Mouse (Mus musculus) limb, embryonic 15.5 days (tissue): ENCODE data around the gene Dnah2. TPM values are rescaled to one million over a fixed set of nuclear protein-coding genes. Genes with fewer than 3 reads are reported as not detected.

Experiments
- ATAC-seq: fragments of 200-750 bp; cut with Nextera tagmentation; 2 replicates; pipeline ENCODE4 v1.8.0; 2017; ENCODE audit warnings: low read depth, moderate TSS enrichment; ENCODE audit not compliant: insufficient number of reproducible peaks, low FRiP score, low TSS enrichment
- H3K27ac ChIP-seq: fragments of 300-500 bp; sonication (generic); 2 replicates; pipeline ENCODE4 v1.5.1; 2015; ENCODE audit warnings: moderate library complexity, mild to moderate bottlenecking, inconsistent platforms
- H3K27me3 ChIP-seq: fragments of 300-500 bp; sonication (generic); 2 replicates; pipeline ENCODE4 v1.6.1; 2015; ENCODE audit warnings: inconsistent platforms
- H3K36me3 ChIP-seq: fragments of 300-500 bp; sonication (generic); 2 replicates; pipeline ENCODE4 v1.6.1; 2015; ENCODE audit warnings: inconsistent platforms
- H3K4me1 ChIP-seq: fragments of 300-500 bp; sonication (generic); 2 replicates; pipeline ENCODE4 v1.6.1; 2015; ENCODE audit warnings: inconsistent platforms
- H3K4me2 ChIP-seq: fragments of 300-500 bp; sonication (generic); 2 replicates; pipeline ENCODE4 v1.6.1; 2015; ENCODE audit warnings: mild to moderate bottlenecking, inconsistent platforms
- H3K4me3 ChIP-seq: fragments of 300-500 bp; sonication (generic); 2 replicates; pipeline ENCODE4 v1.5.1; 2015; ENCODE audit warnings: mild to moderate bottlenecking, inconsistent platforms
- H3K9ac ChIP-seq: fragments of 300-500 bp; sonication (generic); 2 replicates; pipeline ENCODE4 v1.6.1; 2015; ENCODE audit warnings: inconsistent platforms
- H3K9me3 ChIP-seq: fragments of 300-500 bp; sonication (generic); 2 replicates; pipeline ENCODE4 v1.6.1; 2016; ENCODE audit warnings: inconsistent platforms
- WGBS: fragments of 180-500 bp; shearing (Covaris S2); methylation state at CpG from one replicate; pipeline ENCODE4 v1.1.7; 2015; 5-methylcytosine and 5-hydroxymethylcytosine counted together
- polyA plus RNA-seq: library from polyadenylated mRNA; unstranded; fragments of >200 nt; fragmentation: Nextera tagmentation; extraction: Ambion mirVana; gene quantifications from 2 replicates; pipeline ENCODE4 v1.2.1, GENCODE M21; 2015

Dnah2 gene
- polyA plus RNA-seq, 1 experiment from 2014 or later, result 3.0 TPM

DNA sequence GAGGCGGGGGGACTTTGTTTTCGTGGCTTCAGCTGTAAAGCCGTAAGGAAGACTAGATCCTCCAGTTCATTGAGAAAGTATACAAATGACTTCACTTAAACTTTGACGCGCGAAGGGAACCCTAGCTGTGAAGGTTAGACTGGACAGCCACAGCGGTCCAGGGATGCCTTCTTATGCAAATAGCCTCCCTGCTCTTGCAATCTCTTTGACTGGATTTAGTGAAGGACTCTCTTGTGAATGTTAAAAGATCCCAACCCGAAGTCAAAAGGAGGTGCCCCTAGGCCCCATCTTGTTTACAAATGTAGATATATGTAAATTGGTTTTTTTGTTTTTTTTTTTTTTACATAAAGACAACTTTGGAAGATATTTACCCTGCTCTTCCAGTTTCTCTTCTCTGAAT, 32.9 kb upstream of the Dnah2 start:
- H3K27me3 ChIP-seq, result no peaks in the 10 kb centered on the region
- H3K4me2 ChIP-seq, result peak overlapping the region; percentile 80
- H3K36me3 ChIP-seq, result peaks cover 11% of the 10 kb centered on the region
- peak overlapping the region; percentile 96 for H3K27ac ChIP-seq
- H3K9me3 ChIP-seq, result no peaks in the 10 kb centered on the region
- peak overlapping the region; percentile 52 for H3K9ac ChIP-seq
- peak overlapping the region; percentile 77 for H3K4me3 ChIP-seq
- no peak for ATAC-seq
- under 1% methylated on average over 8 of the region's 8 CpGs for WGBS
- peaks cover 27% of the 10 kb centered on the region for H3K4me1 ChIP-seq

- peak overlapping the region; percentile 80 for H3K4me2 ChIP-seq
- H3K9ac ChIP-seq, result peak overlapping the region; percentile 65
- WGBS, result under 1% methylated on average over 36 of the region's 36 CpGs
- peaks cover 8% of the 10 kb centered on the region; the same call in 1 of the 2 replicates for H3K36me3 ChIP-seq
- peak overlapping the region; percentile 77 for H3K4me3 ChIP-seq
- H3K27me3 ChIP-seq, result no peaks in the 10 kb centered on the region
- peak overlapping the region; percentile 96 for H3K27ac ChIP-seq
- H3K9me3 ChIP-seq, result no peaks in the 10 kb centered on the region
- peaks cover 32% of the 10 kb centered on the region for H3K4me1 ChIP-seq
- ATAC-seq, result peak; percentile 86
These were observed 32.3 kb upstream of the Dnah2 start for GRCm38 (mm10) chr11:69581147-69581688.

- H3K36me3 ChIP-seq, result peaks cover 11% of the 10 kb centered on the region; the same call in 1 of the 2 replicates
- H3K27me3 ChIP-seq, result no peaks in the 10 kb centered on the region
- no peak for ATAC-seq
- H3K4me2 ChIP-seq, result peak overlapping the region; percentile 80
- under 1% methylated on average over 25 of the region's 25 CpGs for WGBS
- H3K4me1 ChIP-seq, result peaks cover 33% of the 10 kb centered on the region
- H3K27ac ChIP-seq, result peak overlapping the region; percentile 96
- peak overlapping the region; percentile 77 for H3K4me3 ChIP-seq
- H3K9me3 ChIP-seq, result no peaks in the 10 kb centered on the region
- peak overlapping the region; percentile 65 for H3K9ac ChIP-seq
These were observed 31.7 kb upstream of the Dnah2 start for GRCm38 (mm10) chr11:69580572-69581146.

DNA sequence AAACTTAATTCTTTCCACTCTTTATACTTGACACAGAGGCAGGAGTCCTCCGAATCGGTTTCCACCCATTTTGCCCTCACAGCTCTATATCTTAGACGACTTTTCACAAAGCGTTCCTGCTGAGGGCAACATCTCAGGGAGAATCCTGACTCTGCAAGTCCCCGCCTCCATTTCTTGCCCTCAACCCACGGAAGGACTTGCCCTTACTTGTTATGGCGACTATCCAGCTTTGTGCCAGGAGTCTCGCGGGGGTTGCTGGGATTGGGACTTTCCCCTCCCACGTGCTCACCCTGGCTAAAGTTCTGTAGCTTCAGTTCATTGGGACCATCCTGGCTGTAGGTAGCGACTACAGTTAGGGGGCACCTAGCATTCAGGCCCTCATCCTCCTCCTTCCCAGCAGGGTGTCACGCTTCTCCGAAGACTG, 31.2 kb upstream of the Dnah2 start, which contains the start of the genes Wrap53 and Trp53:
TSS of gene Wrap53 (minus strand) at position 165 of the 424 bp plus-strand sequence.
TSS of gene Trp53 (plus strand) at position 269 of the 424 bp plus-strand sequence.
- WGBS, result under 1% methylated on average over 13 of the region's 13 CpGs
- H3K27ac ChIP-seq, result peak within 1 kb of the TSS; percentile 96
- H3K27me3 ChIP-seq, result no peaks in the 10 kb centered on the region
- peak within 1 kb of the TSS; percentile 80 for H3K4me2 ChIP-seq
- peaks cover 33% of the 10 kb centered on the region for H3K4me1 ChIP-seq
- no peaks in the 10 kb centered on the region for H3K9me3 ChIP-seq
- ATAC-seq, result peak; percentile 58
- peak within 1 kb of the TSS; percentile 77 for H3K4me3 ChIP-seq
- H3K9ac ChIP-seq, result peak within 1 kb of the TSS; percentile 80
- peaks cover 11% of the 10 kb centered on the region; the same call in 1 of the 2 replicates for H3K36me3 ChIP-seq

DNA sequence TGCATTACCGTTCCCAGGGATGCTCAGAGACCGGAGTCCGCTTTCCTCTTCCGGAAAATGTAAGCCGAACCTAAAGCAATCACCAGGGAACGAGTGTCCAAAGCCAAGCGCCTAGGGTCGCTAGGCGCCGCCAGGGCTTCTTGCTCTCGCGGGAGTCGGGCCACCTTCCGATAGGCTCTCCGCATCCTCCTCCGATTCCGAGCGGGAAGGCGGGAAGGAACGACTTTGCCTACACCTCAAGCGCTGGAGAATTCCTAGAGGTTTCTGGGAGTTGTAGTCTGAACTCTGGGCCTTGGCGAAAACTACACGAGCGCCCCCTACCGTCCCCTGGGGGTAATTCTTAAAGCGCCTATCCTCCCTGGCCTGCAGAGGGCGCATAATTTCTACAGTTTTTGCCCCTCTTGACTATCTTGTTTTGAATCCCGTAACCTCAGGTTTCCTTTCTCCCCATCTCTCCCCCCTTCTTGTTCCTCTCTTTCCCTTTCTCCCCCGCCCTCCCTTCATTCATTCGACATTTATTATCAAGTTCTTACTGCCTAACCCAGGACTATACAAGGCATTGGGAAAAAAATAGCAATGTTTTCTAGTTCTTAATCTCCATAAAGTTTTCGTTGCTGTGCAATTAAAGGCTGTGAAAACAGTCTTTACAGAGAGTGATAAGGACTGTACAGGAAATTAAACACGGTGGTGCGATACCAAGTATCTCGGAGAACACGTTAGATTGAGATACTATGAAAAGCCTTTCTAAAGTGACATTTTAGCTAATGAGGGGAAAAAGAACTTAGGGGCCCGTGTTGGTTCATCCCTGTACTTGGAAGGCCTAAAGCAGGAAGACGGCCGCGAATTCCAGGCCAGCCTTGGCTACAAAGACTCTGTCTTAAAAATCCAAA, 30.5 kb upstream of the Dnah2 start:
- Histone ChIP-seq H3K27me3 (no peaks in the 10 kb centered on the region), H3K36me3 (peaks cover 15% of the 10 kb centered on the region), H3K4me1 (peaks cover 33% of the 10 kb centered on the region), H3K9me3 (no peaks in the 10 kb centered on the region), H3K4me2 (peak overlapping the region; percentile 80), H3K4me3 (peak overlapping the region; percentile 77), H3K27ac (peak overlapping the region; percentile 96), H3K9ac (peak overlapping the region; percentile 80)
- ATAC-seq, result peak; percentile 93
- WGBS, result 1% methylated on average over 39 of the region's 39 CpGs

GRCm38 (mm10) chr11:69578301-69578700, 29.4 kb upstream of the Dnah2 start:
- Histone ChIP-seq H3K36me3 (peaks cover 15% of the 10 kb centered on the region), H3K4me2 (peak overlapping the region; percentile 80), H3K9ac (peak overlapping the region; percentile 80), H3K27me3 (no peaks in the 10 kb centered on the region), H3K4me1 (peaks cover 33% of the 10 kb centered on the region), H3K4me3 (peak overlapping the region; percentile 77), H3K27ac (peak overlapping the region; percentile 82; the same call in 1 of the 2 replicates), H3K9me3 (no peaks in the 10 kb centered on the region)
- no peak for ATAC-seq
- 11% methylated on average over 15 of the region's 15 CpGs for WGBS

- Histone ChIP-seq H3K27me3 (no peaks in the 10 kb centered on the region), H3K27ac (no peak overlapping the region), H3K36me3 (peaks cover 29% of the 10 kb centered on the region), H3K4me2 (no peak overlapping the region), H3K9ac (no peak overlapping the region), H3K4me1 (peaks cover 25% of the 10 kb centered on the region), H3K9me3 (no peaks in the 10 kb centered on the region), H3K4me3 (no peak overlapping the region)
- 71% methylated on average over 5 of the region's 5 CpGs for WGBS
- no peak for ATAC-seq
These were observed 27.4 kb upstream of the Dnah2 start for GRCm38 (mm10) chr11:69576307-69576706.

DNA sequence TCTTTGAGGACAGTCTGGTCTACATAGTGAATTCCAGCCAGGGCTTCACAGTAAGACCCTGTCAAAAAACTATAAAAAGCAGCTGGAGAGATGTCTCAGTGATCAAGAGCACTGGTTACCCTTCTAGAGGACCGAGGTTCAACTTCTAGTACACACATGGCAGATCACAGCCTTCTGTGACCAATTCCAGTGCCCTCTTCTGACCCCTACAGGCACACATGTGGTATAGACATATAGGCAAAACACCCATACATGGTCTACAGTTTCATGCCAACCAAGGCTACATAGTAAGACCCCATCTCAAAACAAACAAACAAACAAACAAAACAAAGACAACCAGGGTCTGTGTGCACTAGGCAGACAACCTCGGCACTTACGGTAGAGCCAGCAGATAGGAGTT, 26.3 kb upstream of the Dnah2 start:
- 59% methylated on average over 3 of the region's 3 CpGs for WGBS

DNA sequence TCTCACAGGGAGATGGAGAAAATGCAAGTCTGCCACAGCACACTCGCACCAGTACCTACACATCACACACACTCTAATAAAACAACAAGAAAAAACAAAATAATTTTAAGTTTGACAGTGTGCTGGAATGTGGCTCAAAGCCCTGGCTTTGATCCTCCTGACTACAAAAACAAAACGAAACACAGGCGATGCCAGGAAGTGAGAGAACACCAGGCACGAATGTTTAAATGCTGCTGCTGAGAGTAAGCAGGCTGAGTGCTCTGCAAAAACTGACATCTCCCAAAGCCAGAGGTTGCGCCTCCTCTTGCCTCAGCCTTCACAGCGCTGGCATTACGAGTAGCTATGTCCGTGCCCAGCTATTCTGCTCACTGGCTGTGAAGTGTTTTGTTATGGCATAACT, 16.2 kb upstream of the Dnah2 start:
- Histone ChIP-seq H3K4me2 (no peak overlapping the region), H3K9me3 (no peaks in the 10 kb centered on the region), H3K36me3 (peaks cover 44% of the 10 kb centered on the region), H3K4me3 (no peak overlapping the region), H3K9ac (no peak overlapping the region), H3K4me1 (peaks cover 28% of the 10 kb centered on the region), H3K27me3 (no peaks in the 10 kb centered on the region), H3K27ac (no peak overlapping the region)
- 54% methylated on average over 8 of the region's 8 CpGs for WGBS
- ATAC-seq, result no peak

More for the DNA sequence above, 26.3 kb upstream of the Dnah2 start:
- H3K4me3 ChIP-seq, result no peak overlapping the region
- H3K4me1 ChIP-seq, result peaks cover 25% of the 10 kb centered on the region
- H3K27me3 ChIP-seq, result no peaks in the 10 kb centered on the region
- no peak for ATAC-seq
- H3K9me3 ChIP-seq, result no peaks in the 10 kb centered on the region
- H3K4me2 ChIP-seq, result no peak overlapping the region
- H3K36me3 ChIP-seq, result peaks cover 40% of the 10 kb centered on the region
- no peak overlapping the region for H3K27ac ChIP-seq
- H3K9ac ChIP-seq, result no peak overlapping the region

DNA sequence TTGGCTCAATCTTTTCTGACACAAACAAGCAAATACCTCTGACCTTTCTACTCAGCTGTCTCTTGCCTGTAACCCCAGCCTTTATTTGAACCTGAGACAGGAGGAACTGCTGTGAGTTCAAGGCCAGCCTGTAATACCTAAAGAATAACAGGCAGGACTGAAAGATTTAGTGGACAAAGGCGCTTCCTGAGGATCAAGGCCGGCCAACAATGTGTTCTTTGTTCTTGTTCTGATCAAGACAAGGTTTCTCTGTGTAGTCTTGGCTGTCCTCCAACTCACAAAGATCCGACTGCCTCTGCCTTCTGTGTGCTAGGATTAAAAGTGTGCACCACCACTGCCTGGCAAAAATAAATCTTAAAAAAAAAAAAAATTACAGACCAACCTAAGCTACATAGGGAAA, 15.5 kb upstream of the Dnah2 start:
- Histone ChIP-seq H3K4me1 (peaks cover 35% of the 10 kb centered on the region), H3K9ac (no peak overlapping the region), H3K27me3 (no peaks in the 10 kb centered on the region), H3K9me3 (no peaks in the 10 kb centered on the region), H3K36me3 (peaks cover 38% of the 10 kb centered on the region), H3K4me2 (no peak overlapping the region), H3K27ac (no peak overlapping the region), H3K4me3 (no peak overlapping the region)
- WGBS, result 57% methylated on average over 3 of the region's 3 CpGs
- ATAC-seq, result no peak

DNA sequence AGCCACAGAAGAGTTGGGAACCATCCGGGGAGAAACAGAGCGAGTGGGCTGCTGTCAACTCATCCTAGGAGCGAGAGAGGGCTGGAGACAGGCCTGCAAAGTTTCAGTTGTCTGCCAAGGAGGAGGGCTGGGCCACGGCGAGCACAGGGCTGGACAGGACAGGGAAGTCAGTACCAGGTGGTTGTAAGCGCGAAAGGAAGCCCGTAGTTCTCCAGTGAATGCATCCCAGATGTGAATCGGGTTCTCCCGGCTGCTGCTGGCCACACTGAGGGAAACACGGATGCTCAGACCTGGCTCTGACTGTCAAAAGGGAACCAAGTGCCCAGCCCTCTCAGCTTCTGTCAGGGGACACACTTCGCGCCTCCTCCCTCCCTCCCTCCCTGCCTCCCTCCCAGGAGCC, 14.5 kb upstream of the Dnah2 start:
- Histone ChIP-seq H3K4me3 (no peak overlapping the region), H3K9me3 (no peaks in the 10 kb centered on the region), H3K9ac (no peak overlapping the region), H3K27me3 (no peaks in the 10 kb centered on the region), H3K4me2 (no peak overlapping the region), H3K27ac (no peak overlapping the region), H3K4me1 (peaks cover 45% of the 10 kb centered on the region), H3K36me3 (peaks cover 38% of the 10 kb centered on the region)
- WGBS, result 50% methylated on average over 13 of the region's 13 CpGs
- no peak for ATAC-seq
